Mouse (Mus musculus) bone marrow, adult 2 months (tissue): ENCODE data around the gene Ap1s3.

Source experiments
- CTCF ChIP-seq: fragments of 200-500 bp; IDR thresholded peaks from 2 replicates; pipeline ENCODE4 v1.5.1; 2011; ENCODE audit warnings: low read length, control low read depth; ENCODE audit not compliant: control insufficient read depth, insufficient read depth
- POLR2A ChIP-seq: fragments of 200-500 bp; IDR thresholded peaks from 2 replicates; pipeline ENCODE4 v1.6.1; 2011; ENCODE audit warnings: low read depth, mild to moderate bottlenecking, control low read depth, low read length, borderline replicate concordance; ENCODE audit not compliant: control insufficient read depth

DNA sequence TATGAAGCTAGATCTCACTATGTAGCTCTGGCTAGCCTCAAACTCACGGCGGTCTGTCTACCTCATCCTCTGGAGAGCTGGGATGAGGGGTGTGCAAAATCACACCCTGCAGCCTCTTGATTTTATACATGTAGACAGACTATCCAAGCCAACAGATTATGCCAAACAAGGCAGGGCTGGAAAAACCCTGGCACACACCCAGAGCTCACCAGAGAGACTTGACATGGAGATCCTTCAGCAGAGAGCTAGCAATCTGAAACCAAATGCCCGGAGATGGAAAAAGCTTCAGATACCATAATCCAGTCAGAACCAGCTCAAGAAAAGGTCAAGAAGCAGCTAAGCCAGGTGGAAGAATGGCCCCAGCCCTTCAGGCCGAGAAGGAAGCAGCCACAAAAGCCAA, 6.9 kb downstream of the Ap1s3 start:
- TF ChIP-seq POLR2A (no peak), CTCF (no peak)
